Mouse (Mus musculus): ENCODE measurements around the gene Zfp560. TPM values are rescaled to one million over a fixed set of nuclear protein-coding genes. Genes with fewer than 3 reads are reported as not detected.
A peak's percentile ranks its signal among the peaks of the same experiment; 100 is the strongest.
"Not testable (repeated sequence)": the region's sequence is repeated elsewhere in the genome, so short reads cannot be mapped to it uniquely, and the experiment has no call there.

The Zfp560 gene
- 33.4 and 39.7 TPM in 2 replicates for polyA plus RNA-seq (2015; fragmentation: Nextera tagmentation; extraction: Ambion mirVana)

GRCm38 (mm10) chr9:20384532-20385342 is at the start of gene Zfp560:
Gene Zfp560, minus strand, starts transcription at chr9:20385177.
- Histone ChIP-seq H3K4me3 (peak within 1 kb of the TSS; percentile 60), H3K36me3 (no peaks in the 10 kb centered on the region), H3K27me3 (no peaks in the 10 kb centered on the region), H3K9ac (peak within 1 kb of the TSS; percentile 77), H3K9me3 (peaks cover 13% of the 10 kb centered on the region; the same call in 1 of the 2 replicates), H3K27ac (replicated peaks) (peak within 1 kb of the TSS; percentile 81), H3K4me1 (replicated peaks) (peaks cover 17% of the 10 kb centered on the region), H3K4me2 (peak within 1 kb of the TSS; percentile 83)
- ATAC-seq (ENCODE audit: low read depth): peak; percentile 99
- WGBS: 3% methylated on average over 40 of the region's 40 CpGs

DNA sequence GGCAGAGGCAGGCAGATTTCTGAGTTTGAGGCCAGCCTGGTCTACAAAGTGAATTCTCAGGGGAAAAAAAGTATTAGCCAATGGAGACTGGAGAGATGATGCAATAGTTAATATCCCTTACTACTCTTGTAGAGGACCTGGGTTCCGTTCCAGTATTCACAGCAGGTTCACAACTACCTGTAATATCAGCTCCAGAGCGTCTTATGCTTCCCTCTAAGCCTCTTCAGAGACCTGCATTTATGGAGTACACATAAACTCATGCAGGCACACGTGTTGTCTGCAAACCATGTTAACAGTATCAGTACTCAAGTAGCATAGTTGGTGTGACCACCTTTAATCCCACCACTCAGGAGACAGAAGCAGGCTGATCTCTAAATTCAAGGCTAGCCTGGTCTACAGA is 45.0 kb upstream of the Zfp560 start:
- Histone ChIP-seq H3K4me3 (no peak overlapping the region), H3K4me1 (replicated peaks) (no peaks in the 10 kb centered on the region), H3K27ac (replicated peaks) (no peak overlapping the region), H3K4me2 (no peak overlapping the region), H3K27me3 (no peaks in the 10 kb centered on the region), H3K36me3 (peaks cover 17% of the 10 kb centered on the region), H3K9ac (no peak overlapping the region), H3K9me3 (no peaks in the 10 kb centered on the region)
- 86% methylated on average over 3 of the region's 3 CpGs for WGBS
- ATAC-seq (ENCODE audit: low read depth): no peak

DNA sequence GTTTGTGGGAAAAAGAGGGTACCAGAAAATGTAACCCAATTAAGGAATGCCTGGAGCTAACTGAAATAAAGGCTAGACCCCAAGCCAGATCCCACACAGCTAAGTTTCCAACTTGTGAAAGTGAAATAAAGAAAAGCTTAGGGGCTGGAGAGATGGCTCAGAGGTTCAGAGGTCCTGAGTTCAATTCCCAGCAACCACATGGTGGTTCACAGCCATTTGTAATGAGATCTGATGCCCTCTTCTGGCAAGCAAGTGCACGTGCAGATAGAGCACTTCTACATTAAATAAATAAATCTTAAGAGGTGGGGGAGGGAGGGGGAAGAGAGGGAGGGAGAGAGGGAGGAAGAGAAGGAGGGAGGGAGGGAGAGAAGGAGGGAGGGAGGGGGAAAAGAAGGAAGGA is 26.5 kb upstream of the Zfp560 start:
- Histone ChIP-seq H3K4me2 (no peak overlapping the region), H3K4me3 (no peak overlapping the region), H3K4me1 (replicated peaks) (no peaks in the 10 kb centered on the region), H3K36me3 (no peaks in the 10 kb centered on the region), H3K27me3 (no peaks in the 10 kb centered on the region), H3K9ac (no peak overlapping the region), H3K27ac (replicated peaks) (no peak overlapping the region), H3K9me3 (no peaks in the 10 kb centered on the region)
- no peak for ATAC-seq (ENCODE audit: low read depth)
- 47% methylated on average over 1 of the region's 1 CpGs for WGBS

DNA sequence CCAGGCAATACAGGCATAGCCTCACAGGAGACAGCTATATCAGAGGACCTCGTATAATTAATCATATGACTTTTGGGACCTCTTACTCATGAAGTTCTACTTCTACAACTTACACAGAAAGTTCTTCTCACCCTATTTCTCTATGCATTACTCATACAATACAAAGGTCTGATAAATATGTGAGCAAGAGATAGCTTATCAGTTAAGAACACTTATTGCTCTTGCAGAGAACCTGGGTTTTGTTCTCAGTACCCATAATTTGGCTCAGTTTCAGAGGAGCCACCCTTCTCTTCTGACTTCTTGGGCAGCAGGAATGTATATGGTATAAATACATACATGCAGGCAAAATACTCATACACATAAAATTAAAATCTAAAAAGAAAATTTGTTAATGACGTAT is 24.3 kb upstream of the Zfp560 start:
- Histone ChIP-seq H3K4me2 (no peak overlapping the region), H3K27ac (replicated peaks) (no peak overlapping the region), H3K27me3 (no peaks in the 10 kb centered on the region), H3K9ac (no peak overlapping the region), H3K4me3 (no peak overlapping the region), H3K4me1 (replicated peaks) (no peaks in the 10 kb centered on the region), H3K36me3 (no peaks in the 10 kb centered on the region), H3K9me3 (no peaks in the 10 kb centered on the region)
- 91% methylated on average over 2 of the region's 2 CpGs for WGBS
- ATAC-seq (ENCODE audit: low read depth): no peak

DNA sequence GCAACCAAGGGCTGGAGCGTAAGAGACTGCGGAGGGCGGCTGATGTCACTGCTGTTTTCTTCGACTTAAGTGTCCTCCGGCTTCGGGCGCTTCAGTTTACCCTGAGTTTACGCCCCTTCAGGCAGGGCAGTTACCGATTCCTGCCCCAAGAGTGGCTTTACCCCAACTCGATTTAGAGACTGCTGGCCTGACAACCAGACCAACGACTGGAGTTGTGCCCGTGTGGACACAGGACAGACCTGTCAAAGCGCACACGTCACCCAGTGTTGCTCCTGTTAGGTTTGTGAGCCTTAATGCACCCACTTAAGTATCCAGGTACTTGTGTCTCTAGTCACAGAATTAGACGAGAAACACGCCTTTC is 346 bp upstream of the Zfp560 start:
- H3K27ac ChIP-seq (replicated peaks): peak overlapping the region; percentile 81

GRCm38 (mm10) chr9:20383659-20384058 is 1.3 kb downstream of the Zfp560 start:
- no peak for ATAC-seq (ENCODE audit: low read depth)
- Histone ChIP-seq H3K4me3 (peak overlapping the region; percentile 60), H3K27ac (replicated peaks) (no peak overlapping the region), H3K4me2 (peak overlapping the region; percentile 83), H3K9me3 (peaks cover 13% of the 10 kb centered on the region; the same call in 1 of the 2 replicates), H3K9ac (peak overlapping the region; percentile 77), H3K4me1 (replicated peaks) (peaks cover 17% of the 10 kb centered on the region), H3K36me3 (no peaks in the 10 kb centered on the region), H3K27me3 (no peaks in the 10 kb centered on the region)
- 94% methylated on average over 7 of the region's 7 CpGs for WGBS

More for the DNA sequence above, 346 bp upstream of the Zfp560 start:
- Histone ChIP-seq H3K4me1 (replicated peaks) (peaks cover 17% of the 10 kb centered on the region), H3K4me3 (peak overlapping the region; percentile 60), H3K4me2 (peak overlapping the region; percentile 83), H3K9ac (peak overlapping the region; percentile 77), H3K27me3 (no peaks in the 10 kb centered on the region), H3K9me3 (peaks cover 8% of the 10 kb centered on the region; the same call in 1 of the 2 replicates), H3K36me3 (no peaks in the 10 kb centered on the region)
- ATAC-seq (ENCODE audit: low read depth): peak; percentile 88
- WGBS: 17% methylated on average over 16 of the region's 16 CpGs

GRCm38 (mm10) chr9:20374712-20375111 is 10.3 kb downstream of the Zfp560 start:
- Histone ChIP-seq H3K4me2 (no peak overlapping the region), H3K27ac (replicated peaks) (no peak overlapping the region), H3K9ac (no peak overlapping the region), H3K4me1 (replicated peaks) (no peaks in the 10 kb centered on the region), H3K9me3 (no peaks in the 10 kb centered on the region; the same call in 1 of the 2 replicates), H3K36me3 (peaks cover 7% of the 10 kb centered on the region; the same call in 1 of the 2 replicates), H3K4me3 (no peak overlapping the region), H3K27me3 (no peaks in the 10 kb centered on the region)
- WGBS: 98% methylated on average over 1 of the region's 1 CpGs
- no peak for ATAC-seq (ENCODE audit: low read depth)

- H3K4me3 ChIP-seq: no peak overlapping the region
- H3K9me3 ChIP-seq: peaks cover 33% of the 10 kb centered on the region
- ATAC-seq (ENCODE audit: low read depth): no peak
- no peak overlapping the region for H3K4me2 ChIP-seq
- no peaks in the 10 kb centered on the region for H3K27me3 ChIP-seq
- H3K4me1 ChIP-seq (replicated peaks): no peaks in the 10 kb centered on the region
- H3K9ac ChIP-seq: no peak overlapping the region
- peaks cover 22% of the 10 kb centered on the region for H3K36me3 ChIP-seq
- WGBS: 99% methylated on average over 2 of the region's 2 CpGs
- no peak overlapping the region for H3K27ac ChIP-seq (replicated peaks)
Observed at GRCm38 (mm10) chr9:20367311-20367710, 17.7 kb downstream of the Zfp560 start.

- no peak overlapping the region for H3K27ac ChIP-seq (replicated peaks)
- 92% methylated on average over 4 of the region's 4 CpGs for WGBS
- peaks cover 59% of the 10 kb centered on the region for H3K36me3 ChIP-seq
Observed at GRCm38 (mm10) chr9:20348501-20348900, 36.5 kb downstream of the Zfp560 start.

DNA sequence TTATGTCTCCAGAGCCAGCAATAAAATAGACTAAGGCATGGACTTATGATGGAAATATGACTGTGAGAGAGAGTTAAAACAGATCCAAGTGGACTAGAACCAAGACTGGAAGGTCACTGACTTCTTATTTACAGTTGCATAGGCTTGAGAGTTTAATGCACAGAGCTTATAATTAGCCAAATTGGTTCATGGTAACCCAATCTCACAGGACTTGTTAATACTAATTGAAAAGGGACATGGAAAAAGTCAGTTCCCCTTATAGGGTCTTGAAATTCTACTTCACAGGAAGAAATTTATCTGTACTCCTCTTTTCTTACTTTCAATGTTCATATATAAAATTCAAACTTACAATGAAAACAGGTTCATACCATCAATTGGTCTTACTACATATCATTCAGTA is 49.0 kb downstream of the Zfp560 start, which contains the start of gene Olfr18:
TSS of gene Olfr18 (minus strand) at position 101 of the 400 bp plus-strand sequence.
- Histone ChIP-seq H3K36me3 (no peaks in the 10 kb centered on the region), H3K9me3 (no peaks in the 10 kb centered on the region), H3K4me3 (no peak within 1 kb of the TSS), H3K9ac (no peak within 1 kb of the TSS), H3K4me2 (no peak within 1 kb of the TSS), H3K27ac (replicated peaks) (no peak within 1 kb of the TSS), H3K27me3 (no peaks in the 10 kb centered on the region), H3K4me1 (replicated peaks) (no peaks in the 10 kb centered on the region)
- ATAC-seq (ENCODE audit: low read depth): no peak

More at GRCm38 (mm10) chr9:20348501-20348900, 36.5 kb downstream of the Zfp560 start:
- Histone ChIP-seq H3K4me3 (no peak overlapping the region), H3K9ac (no peak overlapping the region), H3K4me1 (replicated peaks) (no peaks in the 10 kb centered on the region), H3K9me3 (peaks cover 7% of the 10 kb centered on the region; the same call in 1 of the 2 replicates), H3K4me2 (no peak overlapping the region), H3K27me3 (no peaks in the 10 kb centered on the region)
- no peak for ATAC-seq (ENCODE audit: low read depth)

DNA sequence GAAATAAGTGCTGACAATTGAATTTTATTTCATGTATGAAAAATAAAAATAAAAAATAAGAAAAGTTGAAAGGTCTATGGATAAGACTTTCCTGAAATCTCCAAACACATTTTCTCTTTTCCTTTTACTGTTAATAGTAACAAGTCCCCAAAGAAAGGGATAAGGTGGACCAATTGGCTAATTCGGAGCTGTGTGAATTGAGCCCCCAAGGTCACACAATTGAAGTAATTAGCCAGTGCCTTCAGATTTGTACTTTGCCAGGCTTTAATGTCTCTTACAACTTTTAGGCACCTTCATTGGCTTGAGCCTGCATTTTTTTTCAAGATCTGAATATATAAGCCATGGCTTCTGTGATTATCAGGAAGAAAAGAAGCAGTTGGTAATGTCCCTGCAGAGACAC is 86.7 kb downstream of the Zfp560 start, which contains the start of gene Olfr873:
TSS of gene Olfr873 (plus strand) at position 301 of the 400 bp plus-strand sequence.
- no peak for ATAC-seq (ENCODE audit: low read depth)
- WGBS: 95% methylated on average over 1 of the region's 1 CpGs
- Histone ChIP-seq H3K9ac (no peak within 1 kb of the TSS), H3K27ac (replicated peaks) (no peak within 1 kb of the TSS), H3K4me3 (no peak within 1 kb of the TSS), H3K36me3 (no peaks in the 10 kb centered on the region), H3K4me2 (no peak within 1 kb of the TSS), H3K4me1 (replicated peaks) (no peaks in the 10 kb centered on the region), H3K9me3 (peaks cover 6% of the 10 kb centered on the region; the same call in 1 of the 2 replicates), H3K27me3 (no peaks in the 10 kb centered on the region)

- H3K27me3 ChIP-seq; H3K4me3 ChIP-seq; H3K9ac ChIP-seq; H3K36me3 ChIP-seq; ATAC-seq (ENCODE audit: low read depth); H3K27ac ChIP-seq (replicated peaks); H3K9me3 ChIP-seq; H3K4me2 ChIP-seq; H3K4me1 ChIP-seq (replicated peaks): not testable (repeated sequence)
- 84% methylated on average over 5 of the region's 5 CpGs for WGBS
Observed at GRCm38 (mm10) chr9:20295562-20295961, 89.4 kb downstream of the Zfp560 start.

Measured in neural tube, embryonic 13.5 days (tissue).